Mouse (Mus musculus) NIH3T3 (cell line): ENCODE results near the gene Gapt.

Source experiments
- DNase-seq: peaks from one replicate; pipeline ENCODE4 v3.0.0-alpha.2; 2012; ENCODE audit warnings: low read depth

Gapt gene

GRCm38 (mm10) chr13:110346707-110347106 is 10.3 kb downstream of the Gapt start:
- DNase-seq = no peak

- DNase-seq = no peak
Measured at GRCm38 (mm10) chr13:110342602-110343001, 14.4 kb downstream of the Gapt start.

- DNase-seq = no peak
Measured at GRCm38 (mm10) chr13:110332958-110333597, 23.9 kb downstream of the Gapt start.

- DNase-seq = peak; percentile 82
Measured at GRCm38 (mm10) chr13:110318746-110319145, 38.3 kb downstream of the Gapt start.

GRCm38 (mm10) chr13:110307188-110307587 is 49.8 kb downstream of the Gapt start:
- DNase-seq = no peak
